Mouse (Mus musculus) frontal cortex, postnatal 14 days (tissue): ENCODE data around the gene Trim80.
"Not testable (repeated sequence)": the region's sequence is repeated elsewhere in the genome, so short reads cannot be mapped to it uniquely, and the experiment has no call there.

Experiments used
- DNase-seq, 2 experiments: peaks; one replicate each; pipeline ENCODE4 v3.0.0; 2022; ENCODE audit warnings: low spot score in 2 of 2

The Trim80 gene

DNA sequence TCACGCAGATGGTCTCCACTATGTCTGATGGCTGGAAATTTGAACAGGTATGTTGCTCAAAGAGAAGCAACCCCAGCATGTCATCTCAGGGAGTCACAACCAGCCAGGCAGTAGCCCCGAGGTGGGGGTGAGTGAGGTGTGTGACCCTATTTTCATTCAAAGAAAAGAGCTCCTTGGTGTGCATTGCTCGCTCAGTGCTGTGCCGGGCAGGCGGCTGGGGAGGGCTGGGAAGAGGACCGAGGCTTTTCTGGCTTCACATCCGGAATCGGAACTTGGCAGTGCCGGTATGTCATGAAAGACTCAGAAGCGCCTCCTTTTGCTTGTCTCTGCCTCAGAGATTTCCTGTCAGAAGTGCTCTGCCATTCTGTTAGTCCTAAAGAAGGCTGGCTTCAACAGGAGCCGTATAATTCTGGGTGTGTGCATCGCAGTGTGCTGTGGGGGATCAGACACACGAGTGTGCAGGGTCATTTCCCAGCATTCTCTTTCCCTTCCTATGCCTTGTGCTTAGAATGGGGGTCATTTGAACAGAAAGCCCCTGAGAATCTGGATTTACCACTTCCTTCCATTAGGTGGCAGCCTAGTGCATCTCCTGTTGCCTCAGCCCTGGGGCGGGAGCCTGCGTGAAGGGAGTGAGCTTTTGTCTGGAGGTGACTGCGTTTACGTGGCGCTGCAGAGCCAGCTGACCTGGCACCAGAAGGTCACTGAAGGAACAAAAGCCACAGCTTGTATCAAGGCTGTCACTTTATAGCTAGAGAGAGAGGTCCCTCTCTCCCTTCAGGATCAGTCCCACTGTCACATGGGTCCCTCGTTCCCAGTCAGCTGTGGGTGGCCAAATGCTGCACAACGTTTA is 12.6 kb upstream of the Trim80 start:
- DNase-seq = peak; percentile 60 to 65

DNA sequence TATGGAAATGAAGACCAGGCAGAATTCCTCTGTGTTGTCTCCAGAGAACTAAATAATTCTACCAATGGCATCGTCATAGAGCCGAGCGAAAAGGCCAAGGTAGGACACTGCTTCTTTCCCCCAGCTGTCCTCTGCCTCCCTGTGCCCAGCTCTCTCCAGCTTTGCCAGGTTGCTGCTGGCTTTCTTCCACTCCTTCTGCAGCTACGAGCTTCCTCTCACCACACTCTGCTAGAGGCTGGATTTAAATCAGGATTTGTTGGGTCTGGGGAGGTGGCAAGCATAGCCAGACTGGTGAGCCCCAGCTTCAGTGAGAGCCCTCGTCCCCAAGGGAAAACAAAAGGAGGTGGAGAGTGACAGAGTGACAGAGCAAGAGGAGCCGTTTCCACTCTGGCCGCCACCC is 11.0 kb upstream of the Trim80 start:
- no peak for DNase-seq

DNA sequence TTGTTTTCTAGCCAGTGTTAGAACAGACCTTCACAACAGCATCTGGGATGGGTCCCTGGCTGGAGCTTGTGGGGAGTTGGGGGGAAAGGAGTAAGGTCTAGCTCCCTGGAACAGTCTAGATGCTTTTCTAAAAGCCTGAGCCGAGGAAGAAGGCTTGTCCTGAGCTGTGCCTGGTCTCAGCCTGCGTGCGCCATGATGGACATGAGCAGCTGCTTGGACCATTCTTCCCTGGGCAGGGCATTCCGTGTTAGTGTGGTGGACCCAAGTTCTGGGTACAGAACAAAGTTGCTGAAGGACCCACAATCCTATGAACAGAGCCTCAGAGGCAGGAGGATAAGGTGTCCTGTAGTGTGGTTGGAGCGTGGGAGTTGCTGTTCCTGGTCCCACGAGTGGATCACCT is 9.8 kb upstream of the Trim80 start:
- DNase-seq = no peak

DNA sequence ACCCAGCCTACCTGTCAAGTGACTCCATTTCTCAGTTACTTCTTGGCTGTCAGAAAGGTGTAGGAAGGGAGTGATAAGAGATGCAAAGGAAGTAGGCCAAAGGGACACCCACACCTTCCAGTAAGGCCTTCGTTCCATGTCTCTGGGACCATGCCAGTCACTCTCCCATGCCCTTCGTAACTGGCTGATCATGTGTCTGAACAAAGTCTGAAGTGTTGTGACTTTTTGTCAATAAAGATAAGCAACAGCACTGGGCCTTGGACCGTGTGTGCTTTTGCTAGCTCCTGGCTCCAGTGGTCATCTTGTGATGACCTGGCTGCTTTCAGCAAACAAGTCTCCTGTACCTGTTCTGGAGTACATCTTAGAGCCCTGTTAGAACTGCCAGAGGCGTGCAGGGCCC is 7.5 kb upstream of the Trim80 start:
- DNase-seq = no peak

DNA sequence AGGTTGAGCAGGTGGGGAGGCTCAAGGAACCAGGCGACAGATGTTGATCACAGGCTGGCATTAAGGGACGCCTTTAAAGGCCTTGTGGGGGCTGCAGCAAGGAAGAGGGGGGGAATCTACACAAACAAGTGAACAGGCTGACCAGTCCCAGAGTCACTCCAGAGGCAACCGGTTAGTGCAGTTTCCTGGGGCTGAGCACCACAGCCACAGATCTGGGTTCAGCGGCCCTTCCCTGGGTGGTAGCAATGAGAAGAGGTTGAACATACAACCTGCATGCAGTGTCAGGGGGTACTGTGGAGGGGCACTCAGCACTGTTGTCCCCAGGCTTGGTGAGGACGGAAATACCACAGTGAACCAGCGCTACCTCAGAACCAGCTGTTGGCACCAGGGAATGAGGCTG is 7.0 kb upstream of the Trim80 start:
- no peak for DNase-seq

GRCm38 (mm10) chr11:115435596-115436337 is 4.6 kb upstream of the Trim80 start:
- DNase-seq = no peak

DNA sequence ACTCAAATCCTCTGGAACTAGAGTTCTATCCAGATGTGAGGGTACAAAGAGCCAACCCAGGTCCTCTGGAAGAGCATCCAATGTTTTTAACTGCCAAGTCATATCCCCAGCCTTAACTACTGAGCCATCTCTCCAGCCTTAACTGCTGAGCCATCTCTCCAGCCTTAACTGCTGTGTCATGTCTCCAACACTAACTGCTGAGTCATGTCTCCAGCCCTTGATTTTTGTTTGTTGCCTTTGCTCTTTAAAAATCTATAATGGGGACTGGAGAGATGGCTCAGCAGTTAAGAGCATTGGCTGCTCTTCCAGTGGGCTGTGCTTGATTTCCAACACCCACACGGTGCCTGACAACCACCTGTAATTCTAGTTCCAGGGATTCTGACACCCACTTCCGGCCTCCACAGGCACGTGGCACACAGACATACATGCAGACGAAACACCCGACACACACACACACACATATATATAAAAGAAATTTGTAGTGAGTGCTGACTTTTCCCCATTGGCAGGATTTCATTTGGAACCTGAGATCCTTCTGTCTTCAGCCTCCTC is 2.7 kb upstream of the Trim80 start:
- no peak for DNase-seq

DNA sequence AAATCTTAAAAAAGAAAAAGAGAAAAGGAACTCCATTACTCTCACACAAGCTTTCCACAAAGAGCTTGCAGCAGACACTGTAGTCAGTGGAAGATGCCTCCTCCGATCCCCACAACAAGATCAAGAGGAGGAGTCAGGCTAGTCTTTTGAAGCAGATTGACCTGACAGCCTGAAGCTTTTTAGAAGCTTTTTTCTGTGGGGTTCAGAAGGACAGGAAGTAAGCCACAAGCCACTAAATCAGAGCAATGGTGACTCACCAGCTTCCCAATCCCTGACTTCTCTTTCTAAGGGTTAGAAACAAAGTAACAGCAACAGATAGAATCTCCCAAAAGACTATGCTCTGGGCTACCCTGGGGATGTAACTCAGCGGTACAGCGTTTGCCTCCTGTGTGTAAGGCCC is 1.0 kb upstream of the Trim80 start:
- no peak for DNase-seq

- no peak for DNase-seq
These were observed 1.1 kb downstream of the Trim80 start for GRCm38 (mm10) chr11:115441417-115441816.

- DNase-seq = no peak
These were observed 6.6 kb downstream of the Trim80 start for GRCm38 (mm10) chr11:115446906-115447305.

- DNase-seq = no peak
These were observed 7.1 kb downstream of the Trim80 start for GRCm38 (mm10) chr11:115447321-115447885.

DNA sequence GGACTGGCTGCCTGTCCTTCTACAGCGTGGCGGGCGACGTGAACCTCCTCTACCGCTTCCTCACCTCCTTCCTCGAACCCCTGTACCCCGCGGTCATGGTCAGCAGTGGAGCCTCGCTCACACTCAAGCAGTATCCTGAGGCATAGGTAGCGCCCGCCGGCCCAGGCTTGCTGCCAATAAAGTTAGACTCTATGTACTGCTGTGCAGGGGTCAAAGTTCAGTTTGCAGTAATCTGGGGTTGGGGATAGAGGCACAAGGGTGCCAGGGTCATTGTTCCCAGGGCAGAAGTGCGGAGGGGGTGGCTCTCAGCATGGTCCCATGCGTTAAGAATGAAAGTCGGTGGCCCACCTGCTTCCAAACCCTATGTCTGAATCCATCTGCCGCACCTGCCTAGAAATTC is 7.7 kb downstream of the Trim80 start:
- DNase-seq = no peak

- no peak for DNase-seq
These were observed 8.7 kb downstream of the Trim80 start for GRCm38 (mm10) chr11:115448998-115449397.

GRCm38 (mm10) chr11:115450176-115450575 is 9.8 kb downstream of the Trim80 start:
- no peak for DNase-seq

- no peak for DNase-seq
These were observed 11.5 kb downstream of the Trim80 start for GRCm38 (mm10) chr11:115451781-115452241.

DNA sequence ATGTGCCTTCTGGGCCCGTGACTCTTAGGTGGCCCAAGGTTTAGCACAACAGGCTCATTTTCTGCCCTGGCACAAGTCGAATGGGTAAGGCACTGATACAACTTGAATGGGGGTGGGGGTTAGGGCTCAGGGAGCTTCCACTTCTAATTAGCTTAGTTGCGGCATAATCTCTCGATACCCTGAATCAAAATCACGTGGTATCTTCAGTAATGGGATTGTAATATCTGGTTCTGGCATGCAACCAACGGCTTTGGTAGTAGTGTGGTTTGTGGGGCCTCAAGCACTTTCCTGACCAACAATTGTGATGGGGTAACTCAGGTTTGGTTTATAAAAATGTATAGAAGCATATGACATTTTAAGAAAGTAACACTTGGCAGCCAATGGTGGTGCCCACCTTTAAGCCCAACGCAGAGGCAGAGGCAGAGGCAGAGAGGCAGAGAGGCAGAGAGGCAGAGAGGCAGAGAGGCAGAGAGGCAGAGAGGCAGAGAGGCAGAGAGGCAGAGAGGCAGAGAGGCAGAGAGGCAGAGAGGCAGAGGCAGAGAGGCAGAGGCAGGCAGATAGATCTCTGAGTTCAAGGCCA is 12.0 kb downstream of the Trim80 start:
- DNase-seq = no peak

DNA sequence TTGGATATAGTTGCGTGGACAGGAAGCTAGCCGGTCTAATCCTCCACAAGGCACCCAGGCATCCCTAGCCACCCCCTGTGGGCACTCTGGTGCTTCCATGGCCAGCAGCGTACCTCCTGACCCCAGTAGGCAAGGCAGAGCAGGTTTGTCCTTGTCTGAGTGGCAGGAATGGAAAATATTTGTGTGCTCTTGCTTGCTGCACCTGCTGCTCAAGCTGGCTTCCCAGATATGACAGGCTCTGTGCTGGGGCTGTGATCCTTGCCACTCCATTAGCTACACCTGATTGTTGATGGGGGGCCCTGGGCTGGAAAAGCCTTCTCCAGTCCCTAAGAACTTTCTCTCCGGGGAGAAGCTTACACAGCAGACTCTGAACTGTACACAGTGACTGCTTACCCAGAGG is 13.0 kb downstream of the Trim80 start:
- no peak for DNase-seq

DNA sequence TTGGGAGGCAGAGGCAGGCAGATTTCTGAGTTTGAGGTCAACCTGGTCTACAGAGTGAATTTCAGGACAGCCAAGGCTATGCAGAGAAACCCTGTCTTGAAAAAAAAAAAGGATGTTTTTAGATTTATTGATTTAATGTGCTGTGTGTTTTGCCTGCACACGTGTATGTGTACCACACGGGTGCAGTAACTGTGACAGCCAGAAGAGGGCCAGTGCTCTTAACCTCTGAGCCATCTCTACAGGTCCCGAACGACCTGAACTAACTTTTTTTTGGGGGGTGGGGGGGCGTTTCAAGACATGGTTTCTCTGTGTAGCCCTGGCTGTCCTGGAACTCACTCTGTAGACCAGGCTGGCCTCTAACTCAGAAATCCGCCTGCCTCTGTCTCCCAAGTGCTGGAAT is 14.5 kb downstream of the Trim80 start:
- DNase-seq = not testable (repeated sequence)

DNA sequence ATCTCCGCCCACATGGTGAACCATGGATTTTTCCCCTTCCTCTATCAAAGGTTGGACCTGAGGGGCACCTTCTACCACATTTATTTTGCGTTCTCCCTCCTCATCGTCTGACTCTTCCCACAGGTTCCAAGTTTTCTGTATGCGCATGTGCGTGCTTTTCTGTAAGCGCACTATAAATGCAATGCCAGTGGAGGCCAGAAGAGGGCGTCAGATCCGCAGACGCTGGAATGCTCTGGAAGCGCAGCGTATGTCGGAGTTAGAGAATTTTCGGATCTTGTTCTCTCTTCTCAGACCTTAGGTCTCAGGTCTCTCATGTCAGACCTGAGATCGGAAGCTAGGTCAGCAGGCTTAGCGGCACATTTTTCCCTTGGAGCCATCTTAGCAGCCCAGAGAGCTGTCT is 15.3 kb downstream of the Trim80 start:
- no peak for DNase-seq

- no peak for DNase-seq
These were observed 15.8 kb downstream of the Trim80 start for GRCm38 (mm10) chr11:115456182-115456581.

DNA sequence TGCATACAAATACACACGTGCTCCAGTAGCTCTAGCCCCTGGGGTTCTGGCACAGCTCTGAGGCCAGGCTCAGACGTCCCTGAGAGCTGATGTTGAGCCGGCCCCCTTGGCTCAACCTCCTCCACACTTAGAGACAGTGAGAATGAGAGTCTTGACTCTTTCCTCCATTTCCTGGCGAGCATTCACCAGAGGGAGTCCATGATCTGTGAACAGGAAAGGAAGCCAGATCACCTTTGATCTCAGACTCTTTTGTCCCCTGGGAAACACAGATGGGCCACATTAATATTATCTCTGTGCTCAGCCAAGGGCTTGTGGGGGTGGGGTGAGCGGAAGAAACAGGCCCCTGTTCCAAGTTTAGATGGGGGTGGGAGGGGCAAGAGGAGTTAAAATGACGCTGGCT is 17.1 kb downstream of the Trim80 start:
- no peak for DNase-seq

GRCm38 (mm10) chr11:115460976-115461375 is 20.6 kb downstream of the Trim80 start:
- DNase-seq = no peak
